Mouse (Mus musculus) erythroblast, embryonic 14.5 days (primary cell): Measurements from ENCODE around the gene Hoxd8. TPM values are rescaled to one million over a fixed set of nuclear protein-coding genes. Genes with fewer than 3 reads are reported as not detected.

Experiments
- H3K27me3 ChIP-seq: 2 replicates; pipeline ENCODE4 v1.6.1; 2012; ENCODE audit warnings: inconsistent platforms; ENCODE audit not compliant: control insufficient read depth
- H3K36me3 ChIP-seq: 2 replicates; pipeline ENCODE4 v1.6.1; 2012; ENCODE audit warnings: mild to moderate bottlenecking, inconsistent platforms; ENCODE audit not compliant: control insufficient read depth
- H3K4me1 ChIP-seq: 2 replicates; pipeline ENCODE4 v1.6.1; 2012; ENCODE audit warnings: inconsistent platforms; ENCODE audit not compliant: control insufficient read depth
- H3K4me3 ChIP-seq: replicated peaks from 2 replicates; pipeline ENCODE3; 2012; ENCODE audit warnings: moderate library complexity, mild to moderate bottlenecking, inconsistent platforms
- H3K9me3 ChIP-seq: 2 replicates; pipeline ENCODE4 v1.6.1; 2012; ENCODE audit warnings: low read length, inconsistent platforms, mixed read lengths; ENCODE audit not compliant: control insufficient read depth
- GATA1 ChIP-seq: IDR thresholded peaks from 2 replicates; pipeline ENCODE4 v1.6.1; 2012; ENCODE audit warnings: low read length, inconsistent platforms, mixed read lengths
- TAL1 ChIP-seq: IDR thresholded peaks from 3 replicates; pipeline ENCODE4 v1.6.1; 2012; ENCODE audit warnings: low read length, inconsistent platforms, mixed read lengths
- polyA plus RNA-seq: library from polyadenylated mRNA; stranded (reverse); fragments of >175 nt; gene quantifications from 2 replicates; pipeline ENCODE4 v1.2.3, GENCODE M21; 2012

Hoxd8 gene
- polyA plus RNA-seq, 1 experiment = not detected

DNA sequence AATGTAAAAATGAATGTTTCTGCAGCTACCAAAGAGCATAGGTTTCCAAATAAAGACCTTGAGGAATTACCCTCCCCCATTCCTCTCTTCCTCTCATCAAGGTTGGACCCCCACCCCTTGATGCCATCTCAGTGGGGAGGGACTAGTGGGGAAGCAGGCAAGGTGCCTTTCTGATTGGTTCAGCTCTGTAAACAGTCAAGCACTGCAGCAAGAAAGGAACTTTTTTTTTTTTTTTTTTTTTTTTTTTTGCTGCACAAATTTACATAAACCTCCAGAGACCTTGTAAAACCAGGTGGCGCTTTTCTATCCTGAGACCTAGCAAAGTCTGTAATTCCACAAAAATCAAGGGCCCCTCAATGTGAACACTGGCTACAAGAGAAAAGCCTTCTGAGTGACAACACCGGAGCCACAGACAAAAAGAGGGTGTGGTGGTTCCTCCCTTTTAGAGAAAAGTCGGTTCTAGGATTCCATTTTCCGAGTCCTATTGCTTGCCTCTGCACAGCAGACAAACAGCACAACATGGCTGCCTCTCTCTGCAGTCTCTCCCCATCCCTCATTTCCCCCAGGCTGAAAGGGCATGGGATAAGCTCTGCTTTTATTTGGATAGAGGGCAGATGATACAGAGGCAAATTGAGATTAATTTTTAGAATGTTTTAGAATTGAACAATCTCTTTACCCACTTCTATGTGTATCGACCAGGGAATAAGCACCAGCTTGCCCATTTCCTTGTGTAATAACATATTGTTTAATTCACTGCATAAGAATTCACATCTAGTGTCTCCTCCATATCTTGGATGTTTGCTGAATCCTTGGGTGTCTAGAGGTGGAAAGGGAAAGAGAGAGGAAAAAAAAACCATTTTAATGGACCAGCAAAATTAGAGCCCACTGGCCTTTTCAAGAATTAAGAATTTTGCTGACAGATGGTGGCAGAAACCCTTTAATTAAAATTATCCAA lies 5.3 kb downstream of the Hoxd8 start:
- peaks cover 100% of the 10 kb centered on the region for H3K27me3 ChIP-seq
- H3K9me3 ChIP-seq = no peaks in the 10 kb centered on the region; the same call in 1 of the 2 replicates
- H3K36me3 ChIP-seq = no peaks in the 10 kb centered on the region
- H3K4me1 ChIP-seq = no peaks in the 10 kb centered on the region
- no peak overlapping the region for H3K4me3 ChIP-seq
- TF ChIP-seq TAL1 (no peak), GATA1 (no peak)

GRCm38 (mm10) chr2:74710929-74711543 lies 6.6 kb downstream of the Hoxd8 start:
- H3K36me3 ChIP-seq = no peaks in the 10 kb centered on the region
- H3K4me1 ChIP-seq = peaks cover 1% of the 10 kb centered on the region; the same call in 1 of the 2 replicates
- no peak overlapping the region for H3K4me3 ChIP-seq
- TF ChIP-seq TAL1 (no peak), GATA1 (no peak)
- peaks cover 100% of the 10 kb centered on the region for H3K27me3 ChIP-seq
- H3K9me3 ChIP-seq = no peaks in the 10 kb centered on the region

- Histone ChIP-seq H3K4me1 (peaks cover 1% of the 10 kb centered on the region; the same call in 1 of the 2 replicates), H3K9me3 (no peaks in the 10 kb centered on the region), H3K36me3 (no peaks in the 10 kb centered on the region), H3K27me3 (peaks cover 98% of the 10 kb centered on the region), H3K4me3 (no peak within 1 kb of the TSS)
- TF ChIP-seq GATA1 (no peak), TAL1 (no peak)
These were observed 7.6 kb downstream of the Hoxd8 start, which contains the start of the genes Hoxd3 and Hoxd4 for GRCm38 (mm10) chr2:74711721-74712621. Hoxd3 (plus strand) TSS chr2:74711927. Hoxd4 (plus strand) TSS chr2:74711929.

GRCm38 (mm10) chr2:74713239-74714150 lies 9.1 kb downstream of the Hoxd8 start:
- H3K4me1 ChIP-seq = peaks cover 1% of the 10 kb centered on the region; the same call in 1 of the 2 replicates
- peaks cover 93% of the 10 kb centered on the region for H3K27me3 ChIP-seq
- H3K36me3 ChIP-seq = no peaks in the 10 kb centered on the region
- no peak for TF ChIP-seq TAL1
- no peak for TF ChIP-seq GATA1
- H3K4me3 ChIP-seq = no peak overlapping the region
- no peaks in the 10 kb centered on the region for H3K9me3 ChIP-seq

DNA sequence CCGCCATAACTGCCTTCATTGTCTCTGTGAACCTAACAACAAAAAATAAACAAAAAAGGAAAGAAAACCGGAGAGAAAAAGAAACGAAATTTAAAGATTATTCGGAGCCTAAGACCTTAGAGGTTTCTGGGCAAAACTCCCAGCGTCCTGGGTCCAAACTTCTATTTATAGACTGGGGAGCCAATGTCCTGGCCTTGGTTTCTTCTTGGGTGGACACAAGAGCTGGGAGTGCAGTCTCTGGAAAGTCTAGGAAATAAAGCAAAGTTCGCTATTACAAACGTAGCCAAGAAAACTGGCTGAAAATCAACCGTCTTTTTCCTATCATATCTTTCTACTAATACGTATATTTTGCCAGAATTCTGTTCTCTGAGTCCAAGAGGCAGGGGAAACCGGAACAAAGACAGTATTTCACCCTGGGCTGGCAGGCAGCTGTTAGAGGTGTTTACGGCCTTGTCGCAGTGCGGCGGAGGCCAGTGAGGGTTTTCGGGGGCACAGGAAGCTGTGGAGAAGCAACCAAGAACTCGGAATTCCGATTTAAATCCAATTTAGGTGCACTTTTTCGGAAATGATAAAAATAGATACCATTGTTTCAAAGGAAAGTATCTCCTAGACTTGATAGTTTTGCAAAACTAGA lies 9.9 kb downstream of the Hoxd8 start:
- TF ChIP-seq TAL1 (no peak), GATA1 (no peak)
- H3K4me1 ChIP-seq = peaks cover 1% of the 10 kb centered on the region; the same call in 1 of the 2 replicates
- H3K36me3 ChIP-seq = no peaks in the 10 kb centered on the region
- H3K4me3 ChIP-seq = no peak overlapping the region
- no peaks in the 10 kb centered on the region for H3K9me3 ChIP-seq
- H3K27me3 ChIP-seq = peaks cover 91% of the 10 kb centered on the region

GRCm38 (mm10) chr2:74714881-74715280 lies 10.5 kb downstream of the Hoxd8 start:
- Histone ChIP-seq H3K4me1 (peaks cover 1% of the 10 kb centered on the region; the same call in 1 of the 2 replicates), H3K36me3 (no peaks in the 10 kb centered on the region), H3K4me3 (no peak overlapping the region), H3K27me3 (peaks cover 90% of the 10 kb centered on the region), H3K9me3 (no peaks in the 10 kb centered on the region)
- TF ChIP-seq TAL1 (no peak), GATA1 (no peak)

GRCm38 (mm10) chr2:74715504-74716241 lies 11.3 kb downstream of the Hoxd8 start:
- Histone ChIP-seq H3K4me1 (peaks cover 1% of the 10 kb centered on the region; the same call in 1 of the 2 replicates), H3K27me3 (peaks cover 86% of the 10 kb centered on the region), H3K4me3 (no peak overlapping the region), H3K9me3 (no peaks in the 10 kb centered on the region), H3K36me3 (no peaks in the 10 kb centered on the region)
- TF ChIP-seq GATA1 = no peak
- TF ChIP-seq TAL1 = no peak
